In the genomic region with DNA sequence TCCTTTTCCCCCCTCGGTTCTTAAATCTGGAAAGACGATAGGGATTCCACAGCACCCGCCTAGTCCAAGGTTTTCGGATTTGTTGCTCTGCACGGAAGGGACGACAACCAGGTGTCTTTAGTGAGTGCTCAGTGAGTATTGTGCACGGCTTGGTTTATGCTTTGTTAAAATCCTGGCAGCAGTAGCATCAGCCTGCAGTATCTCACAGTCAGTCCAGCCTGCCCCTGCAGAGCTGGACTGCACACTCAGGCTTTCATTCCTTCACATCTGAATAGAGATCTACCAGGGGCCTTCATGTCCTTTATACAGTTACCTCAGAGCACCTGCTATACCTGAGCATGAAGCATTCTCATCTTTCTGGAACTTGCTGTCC, we compare ENCODE assay signal across 8 mouse cellular contexts. TPM values are rescaled to one million over a fixed set of nuclear protein-coding genes. Genes with fewer than 3 reads are reported as not detected.
DNase-seq lines count a peak whose midpoint lies in the region; ATAC-seq and TF ChIP-seq lines count a peak whose summit lies in the region.

No protein-coding gene starts in this region.

- peak overlapping the region; percentile 57 for H3K4me2 ChIP-seq in embryonic facial prominence, embryonic 11.5 days (ENCODE audit: low read depth, low read length)
- peak overlapping the region; percentile 94 for H3K4me2 ChIP-seq in intestine, embryonic 16.5 days (ENCODE audit: low read depth, low read length)
- H3K4me2 ChIP-seq in neural tube, embryonic 12.5 days (replicated peaks): peak overlapping the region; percentile 83

- H3K4me3 ChIP-seq in left cerebral cortex, adult 2 months: peak overlapping the region; percentile 92
- H3K4me3 ChIP-seq in embryonic facial prominence, embryonic 11.5 days (ENCODE audit: low read depth, low read length): peak overlapping the region; percentile 69
- H3K4me3 ChIP-seq in intestine, embryonic 16.5 days (ENCODE audit: low read length): peak overlapping the region; percentile 83
- H3K4me3 ChIP-seq in neural tube, embryonic 12.5 days: peak overlapping the region; percentile 67

- ATAC-seq in embryonic facial prominence, embryonic 11.5 days (replicated peaks; ENCODE audit: insufficient number of reproducible peaks, low FRiP score, low TSS enrichment, low read depth): peak; percentile 15; the same call in 1 of the 2 replicates
- peak; percentile 71 for ATAC-seq in intestine, embryonic 16.5 days
- ATAC-seq in neural tube, embryonic 12.5 days (ENCODE audit: low FRiP score, low read depth): peak; percentile 43

- no peak for TF ChIP-seq CTCF in left cerebral cortex, adult 2 months (IDR thresholded peaks at IDR 0.05)

- H3K36me3 ChIP-seq in embryonic facial prominence, embryonic 11.5 days (replicated peaks; ENCODE audit: control insufficient read depth, insufficient read depth, low read depth, low read length): no peaks in the 10 kb centered on the region
- H3K36me3 ChIP-seq in intestine, embryonic 16.5 days (ENCODE audit: control insufficient read depth, insufficient read depth, low read length): no peaks in the 10 kb centered on the region
- H3K36me3 ChIP-seq in neural tube, embryonic 12.5 days: peaks cover 8% of the 10 kb centered on the region; the same call in 1 of the 2 replicates

- H3K9ac ChIP-seq in embryonic facial prominence, embryonic 11.5 days (replicated peaks; ENCODE audit: low read length): peak overlapping the region; percentile 81
- H3K9ac ChIP-seq in intestine, embryonic 16.5 days (ENCODE audit: low read depth, low read length): peak overlapping the region; percentile 83
- peak overlapping the region; percentile 75 for H3K9ac ChIP-seq in neural tube, embryonic 12.5 days

- no peaks in the 10 kb centered on the region for H3K27me3 ChIP-seq in embryonic facial prominence, embryonic 11.5 days (ENCODE audit: control insufficient read depth, insufficient read depth, low read length)
- H3K27me3 ChIP-seq in intestine, embryonic 16.5 days (replicated peaks; ENCODE audit: control insufficient read depth, insufficient read depth, low read length): no peaks in the 10 kb centered on the region
- no peaks in the 10 kb centered on the region for H3K27me3 ChIP-seq in neural tube, embryonic 12.5 days (replicated peaks)

- no peaks in the 10 kb centered on the region for H3K4me1 ChIP-seq in embryonic facial prominence, embryonic 11.5 days (ENCODE audit: control insufficient read depth, insufficient read depth, low read length)
- H3K4me1 ChIP-seq in intestine, embryonic 16.5 days (ENCODE audit: control insufficient read depth, insufficient read depth, low read length): peaks cover 13% of the 10 kb centered on the region
- H3K4me1 ChIP-seq in neural tube, embryonic 12.5 days: peaks cover 22% of the 10 kb centered on the region

- peak overlapping the region; percentile 94 for H3K27ac ChIP-seq in left cerebral cortex, adult 2 months
- H3K27ac ChIP-seq in embryonic facial prominence, embryonic 11.5 days (replicated peaks; ENCODE audit: low read depth, low read length): no peak overlapping the region; the same call in 1 of the 2 replicates
- peak overlapping the region; percentile 51 for H3K27ac ChIP-seq in intestine, embryonic 16.5 days (ENCODE audit: low read length)
- H3K27ac ChIP-seq in neural tube, embryonic 12.5 days: no peak overlapping the region

- intact Hi-C loops in left cerebral cortex, adult 2 months (cut with DNase I): loop anchor here (1.0 to 5.0 kb wide), 2 partner anchors 49 to 1594 kb away; no protein-coding TSS in a partner anchor

- no peak for DNase-seq in left cerebral cortex, adult 2 months (ENCODE audit: extremely low spot score in 1 of 2, low spot score in 2 of 2)
- DNase-seq in left cerebral cortex, adult 18-20 months (ENCODE audit: low spot score in 2 of 2): no peak
- DNase-seq in embryonic facial prominence, embryonic 11.5 days (ENCODE audit: low spot score): peak; percentile 8
- DNase-seq in urinary bladder, postnatal 4 days (ENCODE audit: low spot score in 2 of 2): no peak
- DNase-seq in gastrocnemius, postnatal 10 days: no peak
- no peak for DNase-seq in gastrocnemius, postnatal 4 days (ENCODE audit: low spot score in 2 of 2)

- 0% methylated on average over 7 of the region's 7 CpGs for WGBS in embryonic facial prominence, embryonic 11.5 days
- 0% methylated on average over 7 of the region's 7 CpGs for WGBS in intestine, embryonic 16.5 days
- 0% methylated on average over 7 of the region's 7 CpGs for WGBS in neural tube, embryonic 12.5 days

- H3K9me3 ChIP-seq in embryonic facial prominence, embryonic 11.5 days (replicated peaks; ENCODE audit: control insufficient read depth, low read length): no peaks in the 10 kb centered on the region
- H3K9me3 ChIP-seq in intestine, embryonic 16.5 days (ENCODE audit: control insufficient read depth, low read length): no peaks in the 10 kb centered on the region
- H3K9me3 ChIP-seq in neural tube, embryonic 12.5 days: no peaks in the 10 kb centered on the region

RNA-seq across cellular contexts. Expression of a gene that starts 0.3 kb away (rescaled TPM):
- 10 to 100 TPM; 97.2 to 97.7 TPM for total RNA-seq in left cerebral cortex, adult 2 months (2021)
- 100 to 1,000 TPM; 105 to 111 TPM for total RNA-seq in left cerebral cortex, adult 18-20 months (2021)
- 50.4 and 62.8 TPM in 2 replicates for polyA plus RNA-seq in embryonic facial prominence, embryonic 11.5 days (2014; fragmentation: Nextera tagmentation; extraction: Ambion mirVana)
- 79.3 and 81.0 TPM in 2 replicates for polyA plus RNA-seq in intestine, embryonic 16.5 days (2015; fragmentation: Nextera tagmentation; extraction: Ambion mirVana)
- polyA plus RNA-seq in neural tube, embryonic 12.5 days (2016; fragmentation: Nextera tagmentation; extraction: Ambion mirVana): 71.2 and 72.9 TPM in 2 replicates
- 10 to 100 TPM; 21.2 to 24.6 TPM for total RNA-seq in gastrocnemius, postnatal 10 days (2021)
- 10 to 100 TPM; 29.4 to 30.5 TPM for total RNA-seq in gastrocnemius, postnatal 4 days (2021)

RNA-seq across cellular contexts. Expression of a gene that starts 49.5 kb away (rescaled TPM):
- 100 to 1,000 TPM; 260 to 281 TPM for total RNA-seq in left cerebral cortex, adult 2 months (2021)
- 100 to 1,000 TPM; 273 to 281 TPM for total RNA-seq in left cerebral cortex, adult 18-20 months (2021)
- 68.8 and 70.1 TPM in 2 replicates for polyA plus RNA-seq in embryonic facial prominence, embryonic 11.5 days (2014; fragmentation: Nextera tagmentation; extraction: Ambion mirVana)
- 86.4 and 91.1 TPM in 2 replicates for polyA plus RNA-seq in intestine, embryonic 16.5 days (2015; fragmentation: Nextera tagmentation; extraction: Ambion mirVana)
- 34.7 and 59.7 TPM in 2 replicates for polyA plus RNA-seq in neural tube, embryonic 12.5 days (2016; fragmentation: Nextera tagmentation; extraction: Ambion mirVana)
- 10 to 100 TPM; 46.1 to 64.2 TPM for total RNA-seq in gastrocnemius, postnatal 10 days (2021)
- total RNA-seq in gastrocnemius, postnatal 4 days (2021): 10 to 100 TPM; 87.1 to 87.8 TPM

Comparison
In these comparisons a context has a peak if more than half of its experiments do, and no peak if none do; other contexts are left out.
1. H3K27ac ChIP-seq: peak in left cerebral cortex, adult 2 months (single experiment) and intestine, embryonic 16.5 days (single experiment); none in embryonic facial prominence, embryonic 11.5 days (single experiment) and neural tube, embryonic 12.5 days (single experiment).
2. ATAC-seq: peak in every context shown above with its lines; median percentile 71 in intestine, embryonic 16.5 days; 43 in neural tube, embryonic 12.5 days; 15 in embryonic facial prominence, embryonic 11.5 days.
3. Peak in every context shown above with its lines, with median percentiles within 50 percentile points of each other: H3K4me3 ChIP-seq, H3K4me2 ChIP-seq and H3K9ac ChIP-seq.